Mouse (Mus musculus) cerebellum, adult 2 months (tissue): ENCODE data around the gene Pwwp2b.

Source experiments
- CTCF ChIP-seq: fragments of 200-500 bp; IDR thresholded peaks from 2 replicates; pipeline ENCODE4 v1.5.1; 2011; ENCODE audit warnings: low read depth, mild to moderate bottlenecking, control low read depth, low read length, moderate library complexity, borderline replicate concordance; ENCODE audit not compliant: insufficient read depth
- POLR2A ChIP-seq: fragments of 200-500 bp; IDR thresholded peaks from 2 replicates; pipeline ENCODE4 v1.6.1; 2011; ENCODE audit warnings: low read length, control low read depth, borderline replicate concordance; ENCODE audit not compliant: insufficient read depth

DNA sequence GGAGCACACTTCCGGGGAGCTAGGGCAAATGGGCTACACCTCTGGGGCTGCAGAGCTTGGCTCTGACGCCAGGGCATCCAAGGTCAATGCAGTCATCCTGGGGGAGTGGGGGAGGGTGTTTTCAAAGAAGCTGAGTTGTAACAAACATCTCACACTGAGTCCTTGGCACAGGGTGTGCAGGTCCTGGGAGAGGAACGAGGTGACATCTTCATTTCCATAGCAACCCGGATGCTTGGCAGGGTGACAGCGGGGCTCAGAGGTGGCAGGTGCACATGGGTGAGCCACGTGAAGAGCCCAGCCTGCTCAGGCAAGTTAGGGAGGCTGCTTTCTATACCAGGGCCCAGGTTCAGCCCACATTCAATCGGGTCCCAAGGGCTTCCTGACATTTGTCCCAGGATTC, 52.1 kb downstream of the Pwwp2b start:
- TF ChIP-seq CTCF (no peak), POLR2A (no peak)
